Mouse (Mus musculus) erythroblast, embryonic 14.5 days (primary cell): ENCODE measurements around the gene Bach2.

ENCODE experiments used
- GATA1 ChIP-seq: IDR thresholded peaks from 2 replicates; pipeline ENCODE4 v1.6.1; 2012; ENCODE audit warnings: low read length, inconsistent platforms, mixed read lengths
- TAL1 ChIP-seq: IDR thresholded peaks from 3 replicates; pipeline ENCODE4 v1.6.1; 2012; ENCODE audit warnings: low read length, inconsistent platforms, mixed read lengths

DNA sequence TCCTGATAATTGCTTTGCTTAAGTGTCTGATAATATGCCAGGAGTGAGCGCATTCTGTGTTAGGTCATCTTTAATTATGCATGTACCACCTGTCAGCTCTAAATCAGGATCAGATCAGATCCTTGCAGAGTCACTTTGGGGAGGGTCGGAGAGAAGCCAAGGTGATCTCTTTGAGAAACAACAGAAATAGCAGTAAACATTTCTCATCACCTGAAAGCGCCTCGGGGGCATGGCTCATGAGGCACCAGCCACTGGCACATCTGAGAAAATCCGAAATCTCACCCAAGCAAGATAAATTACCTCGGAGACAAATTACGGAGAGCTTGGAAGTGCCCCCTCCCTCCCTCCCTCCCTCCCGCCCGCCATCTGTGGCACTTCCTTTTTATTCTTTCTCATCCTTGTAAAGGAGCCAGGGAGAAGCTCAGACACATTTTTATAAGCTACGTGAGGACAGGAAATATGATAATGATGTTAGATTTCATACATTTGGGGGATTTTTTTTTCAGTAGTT is 193.7 kb downstream of the Bach2 start:
- no peak for TF ChIP-seq GATA1
- TF ChIP-seq TAL1 = no peak
